Mouse (Mus musculus): ENCODE data around the gene Gsdma3.
A peak's percentile ranks its signal among the peaks of the same experiment; 100 is the strongest.

The Gsdma3 gene

DNA sequence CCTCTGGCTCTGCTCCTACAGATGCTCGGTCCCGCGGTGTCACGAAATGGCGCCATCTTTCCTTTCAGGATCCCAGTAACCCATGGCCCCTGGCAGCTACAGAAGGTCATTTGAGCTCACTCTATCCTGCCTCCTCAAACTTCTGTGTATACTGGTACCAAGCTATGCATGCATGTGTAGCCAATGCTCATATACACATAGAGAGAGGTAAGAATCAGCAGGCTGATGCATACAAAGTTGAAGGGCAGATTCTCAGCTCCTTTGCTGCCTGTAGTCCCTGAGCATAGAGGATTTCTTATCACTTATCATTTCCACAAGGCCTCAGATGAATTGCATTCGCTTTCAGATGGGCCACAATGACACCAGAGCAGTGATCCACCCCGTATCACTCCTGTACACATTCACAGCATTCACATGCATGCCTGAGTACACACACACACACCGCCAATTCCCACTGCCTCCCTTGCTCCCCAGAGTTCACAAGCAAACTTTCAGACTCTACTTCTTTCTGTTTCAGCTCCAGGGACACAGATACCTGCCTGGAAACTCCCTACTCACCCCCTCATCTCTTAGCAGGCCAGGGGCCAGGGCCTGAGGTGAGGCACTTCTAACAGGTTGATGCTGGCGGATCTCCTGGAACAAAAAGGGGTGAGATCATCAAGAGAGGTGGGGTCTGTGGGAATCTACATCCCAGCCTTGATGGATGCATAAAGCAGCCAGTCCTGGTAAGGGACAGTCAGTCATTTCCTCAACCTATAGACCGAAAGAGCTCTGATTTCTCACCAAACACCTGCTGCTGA is at the start of gene Gsdma3, which contains the start of gene Gm12355:
Gsdma3 (plus strand) TSS at position 750 of the 800 bp plus-strand sequence.
Gm12355 (minus strand) TSS at position 51 of the 800 bp plus-strand sequence.
- DNase-seq: no peak

GRCm38 (mm10) chr11:98577776-98578175 is 48.4 kb upstream of the Gsdma3 start:
- no peak for DNase-seq

GRCm38 (mm10) chr11:98580301-98581121 is 45.6 kb upstream of the Gsdma3 start:
- DNase-seq: no peak

GRCm38 (mm10) chr11:98581286-98582029 is 44.7 kb upstream of the Gsdma3 start:
- DNase-seq: no peak

GRCm38 (mm10) chr11:98582030-98582388 is 44.2 kb upstream of the Gsdma3 start:
- DNase-seq: no peak

- DNase-seq: no peak
These were observed 43.5 kb upstream of the Gsdma3 start for GRCm38 (mm10) chr11:98582551-98583264.

DNA sequence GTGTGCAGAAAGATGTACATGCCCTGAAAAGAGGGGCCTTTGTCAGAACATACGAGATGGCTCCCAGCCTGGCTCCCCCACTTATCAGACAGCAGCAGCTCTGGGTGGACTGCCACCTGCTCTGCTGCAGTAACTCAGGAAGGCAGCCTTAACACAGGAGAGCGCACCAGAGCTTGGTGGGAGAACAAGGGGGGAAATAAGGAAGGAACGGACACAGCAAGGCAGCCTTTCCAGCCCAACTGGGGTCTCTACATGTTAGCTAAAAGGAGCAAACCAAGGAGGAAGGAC is 43.0 kb upstream of the Gsdma3 start:
- no peak for DNase-seq

GRCm38 (mm10) chr11:98583571-98583970 is 42.6 kb upstream of the Gsdma3 start:
- DNase-seq: no peak

- DNase-seq: no peak
These were observed 42.0 kb upstream of the Gsdma3 start for GRCm38 (mm10) chr11:98584146-98584545.

DNA sequence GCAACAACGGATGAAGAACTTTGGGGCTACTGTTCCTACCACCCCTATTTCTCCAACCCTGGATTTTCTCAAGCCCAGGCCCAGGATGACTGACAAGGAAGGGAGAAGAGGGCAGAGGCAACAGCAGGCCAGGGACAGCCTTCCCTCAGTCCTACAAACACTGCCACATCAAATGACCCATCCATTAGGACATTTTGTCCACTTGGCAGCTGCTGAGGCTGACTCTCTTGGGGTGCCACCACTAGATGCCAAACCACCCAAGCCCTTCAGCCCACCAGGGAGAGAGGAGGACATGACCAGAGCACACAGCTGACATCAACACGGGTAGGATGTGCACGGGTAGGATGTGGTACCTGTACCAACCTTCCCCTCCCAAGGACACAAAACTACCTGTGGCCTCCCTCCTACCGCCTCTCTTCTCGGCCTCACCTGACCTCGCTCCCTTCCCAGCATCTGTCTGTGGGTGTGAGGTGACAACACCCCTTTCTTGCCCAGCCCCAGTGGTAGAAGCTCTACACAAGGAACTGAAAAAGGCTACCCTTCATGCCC is 41.5 kb upstream of the Gsdma3 start:
- no peak for DNase-seq

DNA sequence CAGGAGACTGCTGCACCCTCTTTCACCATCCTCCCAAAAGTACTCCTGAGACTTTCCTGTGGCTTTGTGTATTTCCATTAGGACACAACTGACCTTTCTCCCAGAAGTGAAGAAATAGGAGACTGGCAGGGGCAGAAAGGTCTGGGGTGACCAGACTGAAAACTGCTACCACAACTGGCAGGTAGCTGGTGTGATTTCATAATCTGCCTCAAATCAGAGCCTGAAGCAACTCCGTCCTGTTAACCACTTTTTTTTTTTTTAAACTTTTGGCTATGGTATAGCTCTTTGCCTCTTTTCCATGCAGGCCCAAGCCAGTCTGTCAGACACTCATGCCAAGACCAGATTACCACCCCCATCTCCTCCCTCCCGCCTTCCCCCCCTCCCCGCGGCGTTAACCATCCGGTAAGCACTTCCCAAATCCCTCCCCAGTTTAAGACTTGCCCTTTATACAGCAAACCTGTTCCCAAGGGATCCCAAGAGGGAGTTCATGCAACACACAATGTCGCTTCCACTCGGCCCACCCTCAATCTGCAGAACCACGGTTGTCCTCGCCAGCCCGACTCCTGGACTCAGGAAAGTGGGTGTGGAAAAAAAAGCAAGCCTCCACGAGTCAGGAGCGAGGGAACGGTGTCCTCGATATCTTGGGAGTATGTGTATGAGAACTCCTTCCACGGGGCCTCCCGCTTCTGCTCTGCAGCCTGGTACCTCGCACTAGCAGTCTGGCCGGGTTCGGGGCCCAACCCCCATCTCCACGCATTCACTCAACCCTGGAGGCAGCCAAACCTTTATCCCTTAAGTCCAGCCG is 39.9 kb upstream of the Gsdma3 start:
- no peak for DNase-seq

DNA sequence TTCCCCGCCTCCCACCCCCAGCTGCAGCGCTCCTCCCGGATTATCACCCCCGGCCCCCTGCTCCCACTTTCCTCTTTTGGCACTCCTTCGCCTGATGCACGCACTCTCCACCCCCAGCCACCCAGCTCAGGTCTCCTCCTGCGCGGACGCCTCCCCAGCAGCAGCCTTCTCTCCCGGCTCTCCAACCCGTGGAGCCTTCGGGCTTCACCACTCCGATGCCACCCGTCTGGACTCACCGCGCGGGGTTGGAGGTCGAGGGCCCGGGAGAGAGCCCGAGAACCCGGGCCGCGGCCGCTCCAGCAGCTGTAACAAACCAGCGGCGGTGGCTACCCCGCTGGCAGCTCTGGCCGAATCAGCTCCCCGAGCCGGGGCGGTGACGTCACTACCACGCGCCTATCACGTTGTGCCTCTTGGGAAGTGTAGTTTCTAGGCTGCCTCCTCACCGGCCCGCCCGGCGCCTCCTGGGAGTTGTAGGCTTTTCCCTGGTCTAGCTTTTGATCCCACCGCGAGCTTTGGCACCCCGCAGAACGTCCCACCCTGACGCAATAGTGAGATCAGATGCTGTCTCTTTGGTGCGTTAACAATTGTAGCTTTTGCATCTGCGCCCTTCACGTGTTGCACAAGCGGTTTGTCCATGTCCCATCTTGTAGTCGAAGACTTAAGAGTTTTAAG is 39.1 kb upstream of the Gsdma3 start, which contains the start of gene Ormdl3:
Ormdl3 (minus strand) TSS at position 477 of the 672 bp plus-strand sequence.
- peak; percentile 100 for DNase-seq

DNA sequence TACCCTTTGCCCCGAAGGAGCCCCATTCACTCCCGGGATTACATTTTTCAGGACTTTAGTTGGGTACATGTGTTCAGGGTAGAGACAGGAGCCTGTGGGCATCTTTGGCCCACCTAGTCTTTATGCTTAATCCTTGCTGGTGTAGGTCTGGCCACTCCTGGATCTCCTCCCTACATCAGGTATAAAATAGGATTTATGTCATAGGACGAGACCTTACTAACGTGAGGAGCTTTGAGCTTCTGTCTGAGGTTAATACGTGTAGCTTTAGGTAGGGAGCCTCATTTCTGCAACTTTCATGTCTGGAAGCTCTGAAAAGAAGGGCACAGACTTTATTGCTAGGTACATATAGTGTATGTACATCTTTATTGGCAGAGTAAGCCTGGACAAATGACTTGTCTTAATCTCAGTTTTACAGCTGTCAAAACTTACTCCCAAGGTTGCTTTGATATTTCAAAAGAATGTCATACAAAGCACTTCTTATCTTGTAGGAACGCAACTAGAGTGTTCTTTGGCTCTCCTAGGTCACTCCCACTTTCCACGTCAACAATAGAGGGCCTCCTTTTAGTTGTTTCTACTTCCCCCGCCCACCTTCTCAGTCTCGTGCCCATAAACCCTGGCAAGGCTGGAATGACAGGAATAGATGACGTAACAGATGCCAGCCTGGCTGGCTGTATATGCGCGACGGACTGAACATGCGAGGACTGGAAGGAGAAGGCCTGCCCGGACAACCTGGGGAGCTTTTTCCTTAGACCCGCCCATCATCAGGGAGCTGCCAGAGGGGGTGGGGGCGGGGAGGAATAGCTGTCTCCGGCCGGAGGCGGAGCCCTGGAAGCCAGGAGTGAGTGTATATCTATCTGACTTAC is 38.2 kb upstream of the Gsdma3 start:
- peak; percentile 76 for DNase-seq

DNA sequence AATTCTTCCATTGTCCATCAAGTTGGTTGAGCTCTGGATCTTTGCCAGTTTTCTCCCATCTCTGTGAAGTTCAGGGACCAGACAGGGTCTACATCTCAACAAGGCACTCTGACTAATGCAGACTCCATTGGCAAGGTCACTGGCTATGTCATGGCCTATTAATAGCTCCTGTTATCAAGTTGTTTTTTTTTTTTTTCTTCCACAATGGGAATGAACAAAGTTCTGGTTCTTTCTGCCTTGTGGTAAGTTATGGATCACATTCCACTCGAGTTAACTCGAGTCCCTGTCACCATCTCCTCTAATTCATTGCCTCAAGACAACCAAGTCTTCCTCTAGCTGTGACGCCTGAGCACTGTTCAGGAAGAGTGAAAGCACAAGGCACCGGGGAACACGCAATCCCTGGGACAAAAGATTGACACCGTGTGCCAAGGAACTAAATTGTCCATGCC is 37.3 kb upstream of the Gsdma3 start:
- no peak for DNase-seq

DNA sequence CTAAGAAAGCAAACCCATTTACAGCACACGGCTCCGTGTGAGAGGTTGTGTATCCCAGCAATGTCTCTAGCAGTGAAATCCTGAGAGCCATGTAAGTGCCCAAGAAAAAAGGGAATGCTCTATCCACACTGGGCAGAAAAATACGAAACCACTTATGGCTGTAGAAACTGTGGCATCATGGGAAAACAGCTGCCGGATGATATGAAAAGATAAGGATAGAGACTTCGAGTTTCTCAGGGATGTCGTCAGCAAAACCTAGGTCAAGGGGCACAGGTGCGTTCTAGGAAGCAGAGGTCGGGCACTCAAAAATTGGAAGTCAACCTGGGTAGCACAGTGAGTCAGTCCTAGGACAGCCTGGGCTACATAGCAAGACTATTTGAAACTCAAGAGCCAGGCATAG is 36.9 kb upstream of the Gsdma3 start:
- no peak for DNase-seq

GRCm38 (mm10) chr11:98590548-98591445 is 35.4 kb upstream of the Gsdma3 start:
- no peak for DNase-seq

DNA sequence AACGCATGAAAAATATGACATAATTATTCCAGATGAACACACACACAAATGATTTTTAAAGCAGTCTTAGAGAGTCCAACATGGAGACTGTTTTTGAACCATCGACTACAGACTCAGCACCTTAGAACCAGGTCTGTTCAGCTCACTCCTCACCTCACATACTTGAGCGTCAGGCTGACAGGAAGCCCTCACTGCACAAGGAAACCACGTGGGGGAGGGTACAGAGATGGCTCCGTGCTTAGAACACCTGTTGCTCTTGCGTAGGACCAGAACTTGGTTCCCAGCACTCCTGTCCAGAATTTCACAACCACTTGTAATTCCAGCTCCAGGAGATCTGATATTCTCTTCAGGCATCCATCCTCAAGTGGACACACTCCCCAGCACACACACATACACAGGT is 31.1 kb upstream of the Gsdma3 start:
- DNase-seq: no peak

- no peak for DNase-seq
These were observed 30.7 kb upstream of the Gsdma3 start for GRCm38 (mm10) chr11:98595473-98595872.

DNA sequence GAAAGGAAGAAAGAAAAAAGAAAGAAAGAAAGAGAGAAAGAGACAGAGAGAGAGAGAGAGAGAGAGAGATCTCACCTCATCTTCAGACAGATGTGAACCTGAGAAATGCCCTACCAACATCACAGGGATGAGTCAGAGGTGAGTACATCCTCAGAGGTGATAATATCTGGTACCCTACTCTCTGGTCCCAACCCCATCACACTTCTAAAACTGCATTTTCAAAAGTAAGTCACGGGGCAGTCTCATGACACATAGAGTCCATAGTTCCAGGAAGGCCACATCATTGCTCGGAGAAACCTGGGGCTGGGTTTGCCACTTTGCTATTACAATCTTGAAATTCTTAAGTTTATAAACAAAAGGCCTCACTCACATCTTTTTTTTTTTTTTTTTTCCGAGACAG is 30.2 kb upstream of the Gsdma3 start:
- no peak for DNase-seq

Data from embryo, embryonic 11 days (tissue).